Mouse (Mus musculus): ENCODE measurements around the gene Trp53tg5.

Trp53tg5 gene

DNA sequence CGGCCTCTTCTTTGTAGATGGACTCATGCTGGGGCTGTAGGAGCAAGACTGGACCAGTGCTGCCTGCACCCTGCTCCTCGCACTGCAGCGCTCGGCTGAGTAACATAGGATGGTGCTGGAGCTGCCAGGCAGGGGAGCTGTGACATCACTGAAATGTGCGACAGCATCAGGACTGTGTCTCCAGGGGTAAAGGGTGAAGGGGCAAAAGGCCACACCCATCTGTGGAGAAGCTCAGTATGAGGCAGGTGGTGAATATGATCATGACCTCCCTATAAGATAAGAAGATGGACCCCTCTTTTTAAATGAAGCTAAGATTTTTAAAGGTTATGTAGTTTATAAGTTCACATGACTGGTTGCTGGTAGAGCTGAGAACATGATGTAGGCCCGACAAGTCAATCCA is at the start of gene Trp53tg5:
Gene Trp53tg5, minus strand, starts transcription at position 101 of the 400 bp plus-strand sequence.
- DNase-seq: no peak

DNA sequence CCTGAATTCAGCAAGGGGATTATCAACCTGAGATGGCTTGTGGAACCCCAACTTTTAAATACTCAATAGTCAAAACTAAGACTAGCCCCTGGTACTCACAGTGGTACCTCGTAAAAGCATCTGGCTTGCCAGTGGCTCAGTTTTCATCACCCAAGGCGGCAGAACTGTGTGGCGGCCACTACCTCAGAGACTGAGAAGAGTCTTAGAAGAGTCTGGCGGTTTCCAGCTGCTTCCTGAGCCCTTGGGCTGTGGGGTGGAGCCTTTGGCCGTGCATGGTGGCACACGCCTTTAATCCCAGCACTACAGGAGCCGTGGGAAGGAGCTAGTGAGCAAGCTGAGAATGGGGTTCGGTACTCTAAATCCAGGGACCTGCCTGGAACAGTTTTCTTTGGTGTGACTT is 48.8 kb upstream of the Trp53tg5 start:
- no peak for DNase-seq

DNA sequence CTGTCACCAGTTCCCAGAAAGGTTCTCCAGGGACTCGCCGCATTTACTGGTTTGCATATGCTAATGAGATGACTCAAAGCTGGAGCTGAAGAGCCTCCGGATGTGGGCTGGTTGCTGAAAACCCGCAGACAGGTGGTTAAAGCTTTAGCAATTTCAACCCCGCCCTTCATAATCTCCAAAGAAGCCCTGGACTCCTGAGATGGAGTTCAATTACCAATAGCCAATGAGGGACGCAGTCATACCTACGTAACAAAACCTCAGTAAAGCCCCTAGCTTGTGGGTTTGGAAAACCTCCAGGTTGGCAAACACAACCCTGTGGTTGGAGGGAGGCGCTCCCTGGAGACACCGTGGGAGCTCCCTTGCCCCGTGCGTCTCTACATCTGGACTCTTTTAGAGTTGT is 48.3 kb upstream of the Trp53tg5 start:
- no peak for DNase-seq

DNA sequence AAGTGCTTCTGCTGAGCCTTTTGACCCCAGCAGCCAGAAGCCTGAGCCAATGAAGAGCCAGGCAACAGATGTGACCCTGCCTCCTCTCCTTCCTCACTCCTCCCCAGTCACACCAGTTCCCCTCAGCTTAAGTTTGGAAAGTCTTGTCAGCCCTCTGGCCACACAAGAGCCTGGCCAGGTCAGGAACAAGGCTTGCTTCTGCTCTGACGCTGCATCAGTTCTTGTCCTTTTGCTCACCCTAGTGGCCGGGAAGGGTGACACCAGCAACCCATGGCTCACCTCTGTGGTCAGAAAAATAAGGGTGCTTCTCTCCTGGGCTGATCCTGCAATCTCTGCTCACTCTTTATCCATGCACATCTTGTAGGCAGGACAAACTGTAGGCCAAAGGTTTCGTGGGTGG is 47.3 kb upstream of the Trp53tg5 start:
- peak; percentile 71 for DNase-seq

DNA sequence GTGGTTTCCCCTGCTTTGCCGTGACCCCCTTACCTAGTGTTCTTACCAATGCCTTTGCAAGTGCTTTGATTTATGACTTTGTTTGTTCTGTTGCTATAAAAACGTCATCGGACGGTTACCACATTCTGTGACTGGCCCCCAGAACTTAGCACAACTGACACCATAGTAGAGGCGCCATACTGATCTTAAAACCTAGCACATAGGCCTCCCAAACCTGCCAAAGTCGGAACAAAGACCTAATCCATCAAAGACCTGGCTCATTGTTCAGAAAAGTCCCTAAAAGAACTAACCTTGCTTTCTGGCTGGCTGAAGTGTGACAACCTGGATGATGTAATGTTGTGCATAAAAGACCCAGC is 45.6 kb upstream of the Trp53tg5 start:
- no peak for DNase-seq

DNA sequence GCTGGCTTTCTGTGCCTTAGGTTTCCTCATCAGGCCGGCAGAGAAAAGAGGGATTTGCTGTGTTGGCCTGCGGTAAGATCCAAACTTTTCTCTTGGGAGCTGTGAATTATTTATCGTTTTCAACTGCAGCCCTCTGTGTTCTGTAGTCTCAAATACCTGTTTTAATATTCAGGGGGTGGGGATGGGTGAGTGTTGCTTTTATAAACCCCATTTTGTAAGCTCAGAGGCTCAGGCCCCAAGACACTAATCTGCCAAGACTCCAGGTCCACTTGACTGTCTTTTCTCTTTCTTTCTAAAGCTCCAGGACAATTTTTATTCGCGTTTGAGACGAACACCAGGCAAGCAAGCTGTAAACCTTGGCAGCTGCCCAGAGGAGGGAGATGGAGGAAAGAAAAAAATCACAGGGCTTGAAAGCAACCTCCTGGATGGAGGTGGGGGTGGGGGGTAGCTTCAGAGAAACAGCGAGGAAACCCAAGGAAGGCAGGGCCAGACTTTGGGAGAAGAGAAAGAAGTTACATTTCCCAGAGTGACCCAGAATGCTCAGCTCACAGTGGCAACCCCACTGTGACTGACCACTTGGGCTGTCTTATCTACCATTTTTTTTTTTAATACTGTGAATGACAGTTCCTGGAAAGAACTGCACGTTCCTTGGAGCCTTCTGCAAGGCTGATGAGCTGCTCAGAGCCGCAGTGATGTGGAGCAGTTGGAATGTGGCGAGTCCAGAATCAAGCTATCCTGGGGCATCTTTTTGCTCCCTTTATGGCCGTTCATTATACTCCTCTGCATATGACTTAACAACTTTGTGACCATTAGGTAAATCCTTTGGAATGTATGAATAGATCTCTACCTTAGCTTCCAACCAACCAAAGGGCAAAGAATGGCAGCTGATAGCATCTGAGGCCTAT is 45.0 kb upstream of the Trp53tg5 start:
- no peak for DNase-seq

DNA sequence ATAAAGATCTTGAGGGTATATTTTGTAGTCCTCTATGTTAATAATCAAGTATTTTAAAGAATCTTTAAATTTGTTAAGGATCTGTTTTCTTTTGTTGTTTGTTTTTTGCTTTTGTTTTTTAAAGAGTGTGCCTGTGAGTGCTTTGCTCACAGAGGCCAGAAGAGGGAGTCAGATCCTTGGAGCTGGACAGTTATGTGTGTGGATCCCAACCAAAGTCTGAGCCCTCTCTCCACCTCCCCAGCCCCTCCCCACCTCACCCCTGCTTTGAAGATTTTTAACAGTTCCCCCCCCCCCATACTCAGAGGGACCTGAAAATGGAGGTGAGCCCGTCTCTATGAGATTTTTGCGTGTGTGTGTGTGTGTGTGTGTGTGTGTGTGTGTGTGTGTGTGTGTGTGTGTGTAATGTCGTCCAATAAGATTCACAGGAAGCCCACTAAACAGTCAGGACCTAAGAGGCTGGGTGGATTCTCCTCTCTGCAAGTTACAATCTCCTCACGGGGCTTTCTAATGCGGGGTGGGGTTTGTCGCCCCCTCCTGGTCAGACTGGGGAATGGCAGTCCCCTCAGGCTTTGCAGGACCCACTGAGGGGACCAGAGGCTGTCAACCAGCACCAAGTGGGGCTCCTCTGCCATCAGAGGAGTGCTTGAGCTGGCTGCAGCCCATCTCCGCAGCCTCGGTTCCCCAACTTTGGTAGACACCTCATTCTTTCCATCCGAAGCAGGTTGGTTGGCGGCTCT is 44.1 kb upstream of the Trp53tg5 start:
- peak; percentile 73 for DNase-seq

DNA sequence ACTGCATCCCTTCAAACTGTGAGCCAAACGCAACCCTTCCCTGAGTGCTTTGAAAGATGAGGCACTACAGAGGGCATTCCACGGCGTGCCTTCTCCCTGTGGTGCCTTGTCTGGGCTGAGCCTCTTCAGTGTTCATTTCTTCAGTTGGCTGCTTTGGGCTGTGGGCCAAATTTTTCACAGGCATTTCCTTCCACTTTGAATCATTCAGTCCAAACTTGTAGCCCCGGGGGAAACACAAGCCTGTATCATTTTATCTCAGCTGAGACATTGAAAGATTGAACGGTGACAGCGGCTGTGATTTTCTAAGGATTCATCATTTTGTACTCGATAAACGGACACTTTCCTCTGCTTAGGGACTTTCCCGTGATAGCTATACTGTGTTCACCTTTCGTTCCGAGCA is 43.1 kb upstream of the Trp53tg5 start:
- DNase-seq: no peak

DNA sequence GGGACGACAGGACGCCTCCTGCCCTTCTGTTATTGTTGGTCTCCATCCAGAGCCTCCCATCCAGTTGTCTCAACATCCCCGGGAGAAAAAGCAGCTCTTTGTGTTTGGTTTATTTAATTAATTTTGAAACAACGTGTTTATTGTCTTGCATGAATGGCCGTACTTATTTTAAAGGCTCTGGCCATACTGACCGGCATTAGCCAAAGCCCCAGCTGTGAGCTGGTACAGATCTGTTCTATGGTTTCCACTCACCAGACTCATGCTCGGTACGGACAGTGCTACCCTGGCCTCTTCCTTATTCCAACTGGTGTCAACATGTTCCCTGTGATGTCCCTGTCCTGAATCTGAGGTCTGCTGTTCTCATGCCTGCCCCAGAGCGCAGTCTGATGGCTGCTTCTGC is 42.4 kb upstream of the Trp53tg5 start:
- DNase-seq: no peak

DNA sequence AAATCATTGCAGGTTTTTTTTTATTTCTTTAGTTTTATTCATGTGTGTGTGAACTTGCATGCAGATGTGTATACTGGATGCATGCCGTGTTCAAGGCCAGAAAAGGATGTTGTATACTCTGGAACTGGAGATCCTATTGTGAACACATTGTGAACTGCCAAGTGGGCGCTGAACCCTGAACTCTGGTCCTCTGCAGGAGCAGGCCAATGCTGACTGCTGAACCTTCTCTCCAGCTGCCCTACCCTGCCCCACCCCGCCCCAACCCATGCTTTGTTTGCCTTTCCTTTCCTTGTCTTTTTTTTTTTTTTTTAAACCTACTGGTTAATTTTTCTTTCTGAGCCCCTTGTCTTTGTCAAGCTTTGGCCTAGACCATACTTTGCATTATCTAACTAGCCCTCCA is 41.4 kb upstream of the Trp53tg5 start:
- no peak for DNase-seq

DNA sequence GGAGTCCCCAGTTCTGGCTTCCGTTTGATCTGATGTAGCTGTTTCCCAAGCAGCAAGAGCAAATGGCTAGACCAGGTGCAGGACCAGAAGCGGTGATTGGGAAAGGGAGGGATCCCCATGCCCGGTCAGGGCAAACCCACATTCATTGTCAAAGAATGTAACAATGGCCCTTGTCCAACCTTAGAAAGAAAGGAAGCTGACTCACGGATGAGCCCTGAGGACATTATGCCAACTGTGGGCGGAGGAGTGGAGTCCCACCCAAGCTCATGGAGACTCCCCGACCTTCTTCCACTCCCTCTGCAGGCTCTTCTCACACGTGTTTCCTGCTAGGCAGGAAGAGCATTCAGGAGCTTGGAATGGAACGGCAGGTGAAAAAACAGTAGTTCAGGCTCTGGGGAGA is 39.9 kb upstream of the Trp53tg5 start:
- peak; percentile 57 for DNase-seq

DNA sequence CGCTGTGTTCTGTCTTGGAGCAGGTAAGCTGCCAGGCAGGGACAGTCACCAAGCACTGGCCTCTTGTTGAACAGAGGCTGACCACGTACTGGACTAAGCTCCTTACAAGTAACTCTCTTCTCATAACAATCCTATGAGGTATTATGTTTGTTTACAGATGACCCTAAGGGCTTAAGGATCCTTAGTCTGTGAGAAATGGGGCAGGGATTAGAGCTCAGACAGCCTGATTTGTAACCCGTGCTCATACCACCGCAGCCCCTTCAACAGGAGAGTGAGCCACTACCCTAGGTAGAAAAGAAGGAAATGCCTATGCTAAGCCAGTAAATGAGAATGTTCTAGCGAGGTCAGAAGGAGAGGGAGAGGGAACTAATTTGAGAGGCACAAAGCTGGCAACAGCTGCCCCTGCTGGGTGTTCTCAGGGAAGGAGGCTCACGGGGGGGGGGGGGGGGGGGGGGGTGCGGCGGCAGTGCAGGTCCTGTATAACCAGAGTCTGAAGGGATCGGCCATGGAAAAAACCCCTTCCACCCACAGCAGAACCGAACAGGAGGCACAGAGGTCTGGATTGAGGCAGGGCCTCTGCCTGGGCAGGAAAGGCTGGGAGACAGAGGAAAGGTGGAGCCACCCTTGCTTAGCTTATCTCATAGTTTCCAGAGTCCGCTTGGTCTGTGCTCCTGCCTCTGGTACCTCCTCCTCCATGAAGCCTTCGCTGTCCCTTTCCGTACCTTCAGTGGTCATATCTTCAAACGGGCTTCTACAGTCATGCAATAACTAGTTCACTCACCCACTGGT is 38.8 kb upstream of the Trp53tg5 start:
- peak; percentile 37 for DNase-seq

DNA sequence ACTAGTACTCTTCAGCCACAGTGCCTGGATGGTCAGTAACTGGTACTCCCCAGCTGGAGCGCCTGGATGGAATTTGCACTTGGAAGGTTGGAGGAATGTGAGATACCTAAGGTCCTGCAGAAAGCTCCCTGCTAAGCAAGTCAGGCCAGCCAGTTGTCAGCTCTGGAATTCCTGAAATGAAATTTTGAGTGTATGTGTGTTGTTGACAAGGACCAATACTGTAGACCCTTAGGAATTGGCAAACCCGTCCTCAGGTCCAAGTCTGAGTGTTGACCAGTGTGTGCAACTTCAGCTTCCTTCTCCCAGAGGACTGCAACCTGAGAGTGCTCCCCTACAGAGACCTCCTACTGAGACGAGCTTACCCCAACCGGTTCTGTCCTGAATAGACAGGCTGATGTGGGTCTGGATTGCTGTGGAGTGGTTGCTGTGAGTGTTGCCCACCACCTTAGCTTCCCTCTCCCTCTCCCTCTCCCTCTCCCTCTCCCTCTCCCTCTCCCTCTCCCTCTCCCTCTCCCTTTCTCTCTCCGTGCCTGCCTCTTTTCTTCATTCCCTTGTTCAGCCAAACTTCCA is 37.2 kb upstream of the Trp53tg5 start:
- peak; percentile 16 for DNase-seq

DNA sequence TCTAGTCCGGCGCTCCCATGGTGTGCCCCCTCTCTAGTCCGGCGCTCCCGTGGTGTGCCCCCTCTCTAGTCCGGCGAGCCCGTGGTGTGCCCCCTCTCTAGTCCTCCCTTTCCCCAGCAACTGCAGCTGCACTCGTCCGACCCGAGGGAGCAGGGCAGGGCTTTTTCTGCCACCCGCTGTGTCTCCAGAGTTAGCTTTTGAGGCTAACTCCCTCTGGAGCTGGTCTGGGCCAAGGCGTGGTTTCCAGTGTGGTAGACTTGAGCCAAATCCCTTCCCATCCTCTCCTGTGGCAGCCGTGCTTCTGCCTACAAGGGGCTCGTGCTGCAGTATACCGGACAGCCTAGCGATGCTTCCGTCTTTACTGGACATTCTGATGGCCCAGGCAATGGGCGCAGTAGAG is 34.3 kb upstream of the Trp53tg5 start:
- DNase-seq: no peak

DNA sequence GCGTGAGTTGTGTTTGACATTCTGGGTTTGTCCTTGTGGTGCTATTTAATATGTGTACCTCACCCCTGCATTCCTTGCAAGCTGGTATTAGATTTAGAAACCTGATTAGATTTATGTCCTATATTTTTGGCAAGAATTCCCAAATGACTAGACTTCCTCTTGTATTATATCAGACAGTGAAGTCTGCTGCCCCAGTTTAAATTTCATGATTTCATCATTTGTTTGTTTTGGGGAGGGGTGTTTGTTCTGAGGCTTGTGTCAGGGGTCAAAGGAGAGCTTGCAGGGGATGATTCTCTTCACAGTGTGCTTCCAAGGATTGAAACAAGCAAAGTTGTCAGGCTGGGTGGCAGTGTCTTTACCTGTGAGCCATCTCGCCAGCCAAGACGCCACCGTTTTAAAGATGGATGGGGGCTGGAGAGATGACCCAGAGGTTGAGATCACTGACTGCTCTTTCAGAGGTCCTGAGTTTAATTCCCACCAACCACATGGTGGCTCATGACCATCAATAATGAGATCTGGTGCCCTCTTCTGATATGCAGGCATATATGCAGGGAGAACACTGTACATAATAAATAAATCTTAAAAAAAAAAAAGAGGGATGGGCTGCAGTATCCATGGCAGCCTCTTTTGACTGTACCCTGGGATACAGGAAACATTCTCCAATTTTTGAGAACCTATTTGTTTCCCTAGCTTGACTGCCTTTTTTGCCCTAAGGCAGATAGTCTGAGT is 32.3 kb upstream of the Trp53tg5 start:
- no peak for DNase-seq

DNA sequence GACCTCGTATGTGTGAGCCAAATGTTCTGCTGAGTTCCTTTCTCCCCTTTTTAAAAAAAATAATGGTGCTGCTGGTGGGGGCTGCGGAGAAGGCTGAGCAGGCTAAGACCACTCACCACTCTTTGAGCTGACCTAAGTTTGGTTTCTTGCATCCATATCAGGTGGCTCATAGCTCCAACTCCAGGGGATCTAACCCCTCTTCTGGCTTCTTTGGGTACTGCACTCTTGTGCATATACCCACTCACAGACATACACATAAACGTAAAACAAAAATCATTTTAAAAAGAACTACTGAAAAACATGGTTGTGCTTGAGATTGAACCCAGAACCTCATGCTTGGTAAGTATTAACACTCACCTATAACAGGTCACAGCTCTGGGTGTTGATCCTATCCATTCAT is 31.4 kb upstream of the Trp53tg5 start:
- DNase-seq: no peak

DNA sequence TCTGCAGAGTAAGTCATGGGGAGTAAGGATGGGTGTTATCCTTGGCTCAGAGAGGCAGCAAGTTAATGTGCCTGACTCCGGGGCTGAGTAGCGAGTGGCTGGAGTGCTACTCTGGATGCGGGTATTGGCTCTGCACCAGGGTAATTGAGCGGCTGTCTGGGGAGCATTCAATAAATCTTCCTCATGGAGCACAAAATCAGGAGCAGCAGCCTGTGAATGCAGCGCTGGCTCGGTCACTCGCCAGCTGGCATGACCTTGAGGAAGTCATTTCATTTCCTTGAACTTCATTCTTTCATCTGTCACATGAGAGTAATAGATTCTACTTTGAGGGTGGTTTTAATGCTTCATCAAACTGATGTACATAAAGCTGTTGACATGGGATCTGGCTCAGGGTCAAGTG is 27.0 kb upstream of the Trp53tg5 start:
- DNase-seq: no peak

DNA sequence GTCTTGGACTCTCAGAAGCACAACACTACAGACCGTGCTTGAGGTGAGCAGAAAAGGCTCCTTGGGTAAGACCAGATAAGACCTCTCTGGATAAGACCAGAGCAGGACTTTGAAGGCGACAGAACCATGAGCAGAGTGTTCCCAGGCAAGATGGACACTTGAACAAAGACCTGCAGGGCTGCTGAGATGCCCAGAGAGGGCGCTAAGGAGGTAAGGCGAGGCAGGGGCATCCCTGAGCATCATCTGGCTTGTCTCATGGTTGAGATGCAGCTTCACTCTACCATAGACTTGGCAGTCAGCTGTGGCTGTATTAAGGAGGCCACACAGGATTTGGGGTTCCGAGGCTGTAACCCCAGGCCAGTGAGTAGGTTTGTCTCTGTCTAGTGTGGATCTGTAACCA is 25.8 kb upstream of the Trp53tg5 start:
- no peak for DNase-seq

DNA sequence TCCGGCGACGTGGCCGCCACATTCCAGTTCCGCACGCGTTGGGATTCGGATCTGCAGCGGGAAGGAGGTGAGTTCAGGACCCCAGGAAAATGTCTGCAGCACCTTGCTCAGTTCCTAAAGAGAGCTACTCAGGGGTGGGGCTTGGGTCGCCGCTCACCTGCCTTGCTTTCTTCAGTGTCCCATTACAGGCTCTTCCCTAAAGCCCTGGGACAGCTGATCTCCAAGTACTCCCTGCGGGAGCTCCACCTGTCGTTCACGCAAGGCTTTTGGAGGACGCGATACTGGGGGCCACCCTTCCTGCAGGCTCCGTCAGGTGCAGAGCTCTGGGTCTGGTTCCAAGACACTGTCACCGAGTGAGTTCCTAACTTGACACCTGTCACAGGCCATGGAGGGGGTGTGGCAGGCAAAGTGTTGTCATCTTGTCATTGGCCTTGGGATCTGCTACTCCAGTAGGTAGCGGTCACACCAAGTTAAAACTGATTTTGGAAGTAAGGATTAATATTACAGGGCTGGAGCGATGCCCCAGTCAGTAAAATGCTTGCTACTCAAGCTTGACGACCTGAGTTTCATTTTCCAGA is 24.3 kb upstream of the Trp53tg5 start:
- DNase-seq: no peak

DNA sequence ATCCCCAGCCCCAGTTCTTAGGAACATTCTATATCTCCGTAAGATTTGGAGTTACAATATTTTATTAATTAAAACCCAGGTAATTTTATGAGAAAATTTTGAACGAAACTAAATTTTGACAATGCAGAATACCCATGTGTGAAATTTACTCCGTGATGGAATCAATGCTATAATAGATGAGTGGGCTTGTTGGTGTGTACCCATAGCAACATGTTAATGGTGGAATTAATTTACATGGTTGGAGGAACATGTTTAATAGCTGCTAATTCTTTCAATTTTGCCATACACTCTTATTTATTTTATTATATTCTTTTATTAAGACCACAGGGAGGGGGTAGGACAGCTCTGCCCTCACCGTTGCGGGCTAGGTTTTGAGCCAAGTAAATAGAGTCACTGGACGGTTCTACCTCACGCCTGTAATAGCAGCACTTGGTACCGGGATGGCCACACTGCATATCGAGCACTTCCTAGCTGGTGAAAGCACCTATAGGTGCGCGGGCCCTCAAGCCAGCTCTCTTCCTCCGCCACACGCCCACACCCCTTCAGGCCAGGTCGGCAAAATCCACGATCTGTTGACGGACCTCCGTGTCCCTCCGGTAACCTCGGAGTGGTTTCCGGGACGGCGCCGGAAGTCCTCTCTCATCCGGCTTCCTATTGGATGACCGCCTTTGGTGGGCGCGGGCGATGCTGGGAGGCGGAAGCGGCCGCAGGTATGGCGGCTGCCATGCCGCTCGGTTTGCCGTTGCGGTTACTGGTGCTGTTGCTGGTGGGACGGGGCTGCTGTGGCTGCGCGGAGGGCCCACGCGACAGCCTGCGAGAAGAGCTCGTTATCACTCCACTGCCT is 23.5 kb upstream of the Trp53tg5 start, which contains the start of gene Pigt:
Gene Pigt, plus strand, starts transcription at position 674 of the 844 bp plus-strand sequence.
- peak; percentile 87 for DNase-seq

DNA sequence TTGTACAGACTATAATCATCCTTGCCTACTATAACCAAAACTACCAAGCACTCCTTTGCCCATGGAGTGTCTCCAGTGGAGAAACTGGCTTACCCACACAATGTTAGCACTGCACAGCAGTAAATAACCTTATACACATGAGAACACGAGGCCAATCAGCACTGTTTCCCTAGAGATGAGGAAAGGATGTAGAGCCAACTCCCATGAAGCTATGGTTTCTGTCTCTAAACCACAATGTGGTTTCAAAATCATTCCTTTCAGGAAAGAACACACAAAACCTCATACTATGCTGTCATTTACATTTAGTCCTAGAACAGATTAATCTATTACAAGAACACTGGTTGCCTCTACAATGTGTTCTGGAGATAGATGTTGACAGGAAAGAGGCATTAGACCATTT is 22.8 kb upstream of the Trp53tg5 start:
- no peak for DNase-seq
